Mouse (Mus musculus) kidney, postnatal 14 days (tissue): ENCODE data around the gene Gm14409.
"Not testable (repeated sequence)": the region's sequence is repeated elsewhere in the genome, so short reads cannot be mapped to it uniquely, and the experiment has no call there.

Experiments
- DNase-seq: peaks from one replicate; pipeline ENCODE4 v3.0.0; 2022; ENCODE audit warnings: mixed read lengths

Gm14409 gene

GRCm38 (mm10) chr2:177266936-177267335 is at the start of gene Gm14409:
Gm14409 (minus strand) TSS chr2:177267036.
- DNase-seq = not testable (repeated sequence)

DNA sequence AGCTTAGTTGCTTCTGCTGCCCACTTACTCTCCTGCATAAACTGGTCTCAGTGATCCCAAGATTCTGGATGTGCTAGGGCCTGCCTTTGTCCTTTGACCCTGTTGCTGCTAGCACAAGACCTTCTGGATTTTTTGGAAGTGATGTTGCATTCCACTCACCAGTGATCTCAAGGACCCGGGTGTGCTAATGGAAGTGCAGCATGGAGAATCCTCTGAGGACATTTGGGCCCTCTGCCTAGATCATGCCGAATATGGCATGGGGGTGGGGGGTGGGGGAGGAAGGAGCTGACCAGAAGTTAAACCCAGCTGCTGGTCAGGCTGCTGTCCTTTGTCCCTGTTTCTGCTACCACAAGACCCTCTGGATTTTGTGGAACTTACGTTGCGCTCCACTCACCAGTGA is 42.8 kb upstream of the Gm14409 start:
- not testable (repeated sequence) for DNase-seq

DNA sequence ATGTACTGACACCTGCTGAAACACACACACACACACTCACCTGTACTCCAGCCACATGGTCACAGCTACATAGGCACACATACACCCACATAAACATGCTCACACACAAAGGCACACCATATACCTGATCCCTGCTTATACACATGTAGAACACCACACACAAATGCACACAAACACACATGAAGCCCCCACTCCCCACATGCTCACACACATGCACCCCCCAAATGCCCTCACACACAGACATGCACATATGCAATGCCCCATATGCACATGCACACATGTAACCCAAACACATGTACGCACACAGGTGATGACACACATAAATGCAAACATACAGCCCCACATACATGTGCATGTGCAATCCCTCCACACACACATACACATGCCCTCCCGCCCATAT is 38.1 kb upstream of the Gm14409 start:
- DNase-seq = not testable (repeated sequence)

- not testable (repeated sequence) for DNase-seq
These were observed 16.9 kb upstream of the Gm14409 start for GRCm38 (mm10) chr2:177283701-177284100.

GRCm38 (mm10) chr2:177277754-177278153 is 10.9 kb upstream of the Gm14409 start:
- not testable (repeated sequence) for DNase-seq

DNA sequence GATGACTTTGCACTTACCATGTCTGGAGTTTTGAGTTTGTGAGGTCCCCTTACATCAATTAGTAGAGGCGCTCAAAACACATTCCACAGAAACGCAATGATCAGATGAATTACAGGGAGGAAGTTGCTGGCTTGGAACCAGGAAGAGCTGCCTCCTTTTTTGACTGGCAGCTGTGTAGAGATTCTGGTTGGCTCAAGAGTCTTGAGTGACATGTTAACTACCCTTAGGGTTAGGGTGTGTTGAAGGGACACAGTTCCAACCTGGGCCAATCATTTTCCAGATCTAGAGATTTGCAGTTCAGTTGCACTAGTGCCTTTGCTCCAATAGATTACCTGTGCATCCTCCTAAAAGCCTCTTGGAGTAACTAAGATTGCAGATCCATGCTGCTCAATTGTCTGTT is 5.4 kb upstream of the Gm14409 start:
- not testable (repeated sequence) for DNase-seq

- DNase-seq = not testable (repeated sequence)
These were observed 19.4 kb downstream of the Gm14409 start for GRCm38 (mm10) chr2:177247449-177247848.

DNA sequence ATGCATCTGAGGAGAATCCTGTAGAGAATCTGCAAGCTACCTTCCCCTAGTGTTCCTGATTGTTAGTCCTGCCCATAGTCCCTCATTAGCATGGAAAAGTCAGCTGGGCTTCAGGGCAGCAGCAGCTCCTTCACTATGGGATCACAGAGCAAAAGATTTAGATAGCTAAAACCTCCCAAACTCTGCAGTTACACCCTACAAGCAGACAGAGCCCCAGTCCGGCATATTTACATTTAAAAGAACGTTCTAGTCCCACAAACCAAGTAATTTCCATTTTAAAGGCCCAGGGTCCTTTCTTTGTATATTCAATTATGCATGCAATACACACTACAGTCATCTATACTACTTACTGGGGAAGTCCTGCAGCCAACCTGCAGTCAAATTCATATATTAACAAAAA is 36.4 kb downstream of the Gm14409 start:
- not testable (repeated sequence) for DNase-seq
